Mouse (Mus musculus): ENCODE measurements around the gene Thap4. TPM values are rescaled to one million over a fixed set of nuclear protein-coding genes. Genes with fewer than 3 reads are reported as not detected.
"Not testable (repeated sequence)": the region's sequence is repeated elsewhere in the genome, so short reads cannot be mapped to it uniquely, and the experiment has no call there.

Gene Thap4
- total and polyA plus RNA-seq, 2 experiments from 2014 or later: 57.1 to 63.3 TPM

GRCm38 (mm10) chr1:93764871-93765591, 10.4 kb upstream of the Thap4 start:
- no peaks in the 10 kb centered on the region for H3K9me3 ChIP-seq (ENCODE audit: low read length)
- TF ChIP-seq CTCF (IDR thresholded peaks at IDR 0.05): no peak
- H3K4me2 ChIP-seq (ENCODE audit: low read depth, low read length, poor library complexity, severe bottlenecking): no peak overlapping the region
- DNase-seq (ENCODE audit: low spot score): no peak
- no peak overlapping the region for H3K4me3 ChIP-seq (ENCODE audit: low read depth, low read length)
- no peaks in the 10 kb centered on the region for H3K4me1 ChIP-seq (ENCODE audit: insufficient read depth, low read length)
- no peak overlapping the region for H3K9ac ChIP-seq (replicated peaks; ENCODE audit: low read length, poor library complexity, severe bottlenecking)
- H3K27me3 ChIP-seq (ENCODE audit: insufficient read depth, low read length): no peaks in the 10 kb centered on the region
- H3K36me3 ChIP-seq (ENCODE audit: insufficient read depth, low read length): peaks cover 3% of the 10 kb centered on the region; the same call in 1 of the 2 replicates
- 96% methylated on average over 9 of the region's 9 CpGs for WGBS
- H3K27ac ChIP-seq (ENCODE audit: low read depth, low read length): no peak overlapping the region
- ATAC-seq (ENCODE audit: low FRiP score): no peak

- not testable (repeated sequence) for H3K27ac ChIP-seq (ENCODE audit: low read depth, low read length); H3K9ac ChIP-seq (replicated peaks; ENCODE audit: low read length, poor library complexity, severe bottlenecking); H3K4me2 ChIP-seq (ENCODE audit: low read depth, low read length, poor library complexity, severe bottlenecking); H3K9me3 ChIP-seq (ENCODE audit: low read length); H3K27me3 ChIP-seq (ENCODE audit: insufficient read depth, low read length); ATAC-seq (ENCODE audit: low FRiP score); H3K4me3 ChIP-seq (ENCODE audit: low read depth, low read length); H3K4me1 ChIP-seq (ENCODE audit: insufficient read depth, low read length); DNase-seq (ENCODE audit: low spot score); H3K36me3 ChIP-seq (ENCODE audit: insufficient read depth, low read length)
- 94% methylated on average over 3 of the region's 3 CpGs for WGBS
Measured at GRCm38 (mm10) chr1:93763531-93763930, 8.9 kb upstream of the Thap4 start.

- Histone ChIP-seq H3K36me3 (ENCODE audit: insufficient read depth, low read length) (no peaks in the 10 kb centered on the region), H3K27me3 (ENCODE audit: insufficient read depth, low read length) (no peaks in the 10 kb centered on the region), H3K9ac (replicated peaks; ENCODE audit: low read length, poor library complexity, severe bottlenecking) (no peak overlapping the region), H3K4me2 (ENCODE audit: low read depth, low read length, poor library complexity, severe bottlenecking) (no peak overlapping the region), H3K4me1 (ENCODE audit: insufficient read depth, low read length) (no peaks in the 10 kb centered on the region), H3K9me3 (ENCODE audit: low read length) (no peaks in the 10 kb centered on the region), H3K4me3 (ENCODE audit: low read depth, low read length) (no peak overlapping the region), H3K27ac (ENCODE audit: low read depth, low read length) (no peak overlapping the region)
- TF ChIP-seq CTCF (IDR thresholded peaks at IDR 0.05): no peak
- DNase-seq (ENCODE audit: low spot score) (no peak), ATAC-seq (ENCODE audit: low FRiP score) (no peak)
- 89% methylated on average over 1 of the region's 1 CpGs for WGBS
Measured at GRCm38 (mm10) chr1:93760076-93760475, 5.4 kb upstream of the Thap4 start.

- TF ChIP-seq CTCF (IDR thresholded peaks at IDR 0.05): no peak
- H3K27ac ChIP-seq (ENCODE audit: low read depth, low read length): no peak overlapping the region
- no peak for DNase-seq (ENCODE audit: low spot score)
- no peaks in the 10 kb centered on the region for H3K27me3 ChIP-seq (ENCODE audit: insufficient read depth, low read length)
- H3K9me3 ChIP-seq (ENCODE audit: low read length): no peaks in the 10 kb centered on the region
- H3K4me2 ChIP-seq (ENCODE audit: low read depth, low read length, poor library complexity, severe bottlenecking): peak overlapping the region; percentile 90; the same call in 1 of the 2 replicates
- no peaks in the 10 kb centered on the region for H3K36me3 ChIP-seq (ENCODE audit: insufficient read depth, low read length)
- H3K9ac ChIP-seq (replicated peaks; ENCODE audit: low read length, poor library complexity, severe bottlenecking): no peak overlapping the region
- H3K4me1 ChIP-seq (ENCODE audit: insufficient read depth, low read length): peaks cover 3% of the 10 kb centered on the region; the same call in 1 of the 2 replicates
- H3K4me3 ChIP-seq (ENCODE audit: low read depth, low read length): no peak overlapping the region
- ATAC-seq (ENCODE audit: low FRiP score): no peak
Measured at GRCm38 (mm10) chr1:93756154-93756553, 1.5 kb upstream of the Thap4 start.

GRCm38 (mm10) chr1:93755618-93756017, 954 bp upstream of the Thap4 start:
- no peak for TF ChIP-seq CTCF (IDR thresholded peaks at IDR 0.05)
- 24% methylated on average over 7 of the region's 7 CpGs for WGBS
- Histone ChIP-seq H3K27me3 (ENCODE audit: insufficient read depth, low read length) (no peaks in the 10 kb centered on the region), H3K9ac (replicated peaks; ENCODE audit: low read length, poor library complexity, severe bottlenecking) (peak overlapping the region; percentile 88; the same call in 1 of the 2 replicates), H3K27ac (ENCODE audit: low read depth, low read length) (no peak overlapping the region), H3K4me3 (ENCODE audit: low read depth, low read length) (peak overlapping the region; percentile 87), H3K4me1 (ENCODE audit: insufficient read depth, low read length) (peaks cover 3% of the 10 kb centered on the region; the same call in 1 of the 2 replicates), H3K4me2 (ENCODE audit: low read depth, low read length, poor library complexity, severe bottlenecking) (peak overlapping the region; percentile 90), H3K9me3 (ENCODE audit: low read length) (no peaks in the 10 kb centered on the region), H3K36me3 (ENCODE audit: insufficient read depth, low read length) (no peaks in the 10 kb centered on the region; the same call in 1 of the 2 replicates)
- ATAC-seq (ENCODE audit: low FRiP score): no peak
- DNase-seq (ENCODE audit: low spot score): no peak

GRCm38 (mm10) chr1:93755291-93755610, 587 bp upstream of the Thap4 start:
- no peaks in the 10 kb centered on the region for H3K9me3 ChIP-seq (ENCODE audit: low read length)
- TF ChIP-seq CTCF (IDR thresholded peaks at IDR 0.05): no peak
- peak overlapping the region; percentile 87 for H3K4me3 ChIP-seq (ENCODE audit: low read depth, low read length)
- H3K27me3 ChIP-seq (ENCODE audit: insufficient read depth, low read length): no peaks in the 10 kb centered on the region
- H3K27ac ChIP-seq (ENCODE audit: low read depth, low read length): peak overlapping the region; percentile 82
- WGBS: under 1% methylated on average over 13 of the region's 13 CpGs
- peaks cover 3% of the 10 kb centered on the region; the same call in 1 of the 2 replicates for H3K4me1 ChIP-seq (ENCODE audit: insufficient read depth, low read length)
- peaks cover 2% of the 10 kb centered on the region for H3K36me3 ChIP-seq (ENCODE audit: insufficient read depth, low read length)
- peak overlapping the region; percentile 90 for H3K4me2 ChIP-seq (ENCODE audit: low read depth, low read length, poor library complexity, severe bottlenecking)
- no peak for DNase-seq (ENCODE audit: low spot score)
- H3K9ac ChIP-seq (replicated peaks; ENCODE audit: low read length, poor library complexity, severe bottlenecking): peak overlapping the region; percentile 88
- peak; percentile 8; the same call in 1 of the 2 replicates for ATAC-seq (ENCODE audit: low FRiP score)
